Mouse (Mus musculus): ENCODE data around the gene Cyp2f2.

Cyp2f2 gene

GRCm38 (mm10) chr7:27180036-27180435 lies 60.3 kb downstream of the Cyp2f2 start:
- peak in 1 of 2 experiments; percentile 29 for DNase-seq

- DNase-seq: no peak
Observed at GRCm38 (mm10) chr7:27180837-27181695, 61.4 kb downstream of the Cyp2f2 start, which contains the start of the genes Gm21983 and Mia. Gene Gm21983, minus strand, starts transcription at chr7:27181086. Gene Mia, minus strand, starts transcription at chr7:27181157.

GRCm38 (mm10) chr7:27182498-27182897 lies 62.8 kb downstream of the Cyp2f2 start:
- no peak for DNase-seq

All from cerebellum, postnatal 36 days (tissue).